Mouse (Mus musculus) adrenal gland, postnatal 25 days (tissue): Measurements from ENCODE around the gene Rbfox2. TPM values are rescaled to one million over a fixed set of nuclear protein-coding genes. Genes with fewer than 3 reads are reported as not detected.

Source experiments
- DNase-seq: peaks from one replicate; pipeline ENCODE4 v3.0.0; 2021; ENCODE audit warnings: mixed read lengths
- total RNA-seq: library from RNA; stranded (reverse); gene quantifications from 2 replicates; pipeline ENCODE4 v1.2.3, GENCODE M21; 2021

Gene Rbfox2
- total RNA-seq, 1 experiment from 2014 or later, result 68.7 TPM

GRCm38 (mm10) chr15:77331444-77331843 is 24.6 kb upstream of the Rbfox2 start:
- no peak for DNase-seq

- DNase-seq, result no peak
Observed at GRCm38 (mm10) chr15:77329681-77330180, 22.9 kb upstream of the Rbfox2 start.

GRCm38 (mm10) chr15:77326361-77326760 is 19.6 kb upstream of the Rbfox2 start:
- no peak for DNase-seq

- DNase-seq, result no peak
Observed at GRCm38 (mm10) chr15:77324426-77324825, 17.6 kb upstream of the Rbfox2 start.

- no peak for DNase-seq
Observed at GRCm38 (mm10) chr15:77323226-77323625, 16.4 kb upstream of the Rbfox2 start.

GRCm38 (mm10) chr15:77313701-77314100 is 6.9 kb upstream of the Rbfox2 start:
- no peak for DNase-seq

GRCm38 (mm10) chr15:77312796-77313195 is 6.0 kb upstream of the Rbfox2 start:
- DNase-seq, result no peak

GRCm38 (mm10) chr15:77307767-77308495 is 1.1 kb upstream of the Rbfox2 start:
- DNase-seq, result no peak

- DNase-seq, result peak; percentile 16
Observed at GRCm38 (mm10) chr15:77305852-77306546, 805 bp downstream of the Rbfox2 start.

- no peak for DNase-seq
Observed at GRCm38 (mm10) chr15:77304960-77305359, 1.8 kb downstream of the Rbfox2 start.

GRCm38 (mm10) chr15:77301122-77301521 is 5.7 kb downstream of the Rbfox2 start:
- no peak for DNase-seq

GRCm38 (mm10) chr15:77298564-77298963 is 8.2 kb downstream of the Rbfox2 start:
- DNase-seq, result no peak

- no peak for DNase-seq
Observed at GRCm38 (mm10) chr15:77296635-77297034, 10.2 kb downstream of the Rbfox2 start.

- no peak for DNase-seq
Observed at GRCm38 (mm10) chr15:77293493-77293892, 13.3 kb downstream of the Rbfox2 start.

GRCm38 (mm10) chr15:77292381-77292780 is 14.4 kb downstream of the Rbfox2 start:
- no peak for DNase-seq

- no peak for DNase-seq
Observed at GRCm38 (mm10) chr15:77291471-77291870, 15.3 kb downstream of the Rbfox2 start.

GRCm38 (mm10) chr15:77290352-77290751 is 16.5 kb downstream of the Rbfox2 start:
- no peak for DNase-seq

- no peak for DNase-seq
Observed at GRCm38 (mm10) chr15:77280130-77280529, 26.7 kb downstream of the Rbfox2 start.

GRCm38 (mm10) chr15:77278825-77279224 is 28.0 kb downstream of the Rbfox2 start:
- DNase-seq, result no peak

- no peak for DNase-seq
Observed at GRCm38 (mm10) chr15:77276838-77277725, 29.7 kb downstream of the Rbfox2 start.

GRCm38 (mm10) chr15:77276300-77276699 is 30.5 kb downstream of the Rbfox2 start:
- no peak for DNase-seq

GRCm38 (mm10) chr15:77275572-77275971 is 31.2 kb downstream of the Rbfox2 start:
- no peak for DNase-seq

- no peak for DNase-seq
Observed at GRCm38 (mm10) chr15:77273947-77274346, 32.9 kb downstream of the Rbfox2 start.
